Mouse (Mus musculus): ENCODE data around the gene Tekt4. TPM values are rescaled to one million over a fixed set of nuclear protein-coding genes. Genes with fewer than 3 reads are reported as not detected.

Gene Tekt4
- total RNA-seq, 1 experiment: not detected

DNA sequence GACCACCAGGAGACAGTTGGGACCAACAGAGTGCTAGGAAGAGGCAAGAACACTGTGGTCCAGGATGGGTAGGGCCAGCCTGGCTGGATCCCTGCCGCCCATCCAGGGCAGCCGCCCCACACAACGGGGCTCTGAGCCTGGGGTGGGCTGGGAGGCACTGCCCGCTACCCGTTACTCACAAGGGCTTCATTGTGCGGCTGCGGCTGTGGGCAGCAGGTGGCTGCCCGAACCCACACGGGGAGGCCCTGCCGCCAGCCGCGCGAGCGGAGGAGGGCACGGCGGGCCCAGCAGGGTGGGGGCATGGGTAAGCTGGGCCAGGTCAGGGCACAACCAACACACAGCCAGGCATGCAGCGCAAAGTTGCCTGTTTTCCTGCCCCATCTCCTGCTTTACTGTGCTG, 63.7 kb downstream of the Tekt4 start:
- no peaks in the 10 kb centered on the region for H3K9me3 ChIP-seq (ENCODE audit: control insufficient read depth, insufficient read depth, low read depth, low read length)
- DNase-seq (ENCODE audit: low read depth, low spot score): no peak
- in situ Hi-C loops (cut with MboI; ENCODE audit: low sequenced_read_pairs in 2 of 2, unreplicated experiment in 2 of 2): no loop called here
- H3K36me3 ChIP-seq (ENCODE audit: control insufficient read depth, insufficient read depth, low read length, poor library complexity, severe bottlenecking): no peaks in the 10 kb centered on the region
- no peak overlapping the region for H3K27ac ChIP-seq (ENCODE audit: insufficient read depth, low read depth, low read length, poor library complexity, severe bottlenecking)
- TF ChIP-seq CHD2 (IDR thresholded peaks at IDR 0.05; ENCODE audit: low read depth, low read length) (no peak), ZNF384 (IDR thresholded peaks at IDR 0.05; ENCODE audit: low read depth, low read length) (no peak), HCFC1 (IDR thresholded peaks at IDR 0.05; ENCODE audit: borderline replicate concordance, insufficient read depth, low read length) (no peak), MAFK (IDR thresholded peaks at IDR 0.05; ENCODE audit: insufficient read depth, low read depth, low read length) (no peak), ZC3H11A (IDR thresholded peaks at IDR 0.05; ENCODE audit: borderline replicate concordance, low read depth, low read length) (no peak)
- peak overlapping the region; percentile 18 to 41; a peak in 2 of 4 replicates for H3K4me3 ChIP-seq (ENCODE audit: insufficient read depth in 1 of 2, low read depth in 1 of 2, low read length in 2 of 2, poor library complexity in 1 of 2, severe bottlenecking in 1 of 2)
- H3K4me1 ChIP-seq (ENCODE audit: control insufficient read depth in 2 of 2, insufficient read depth in 2 of 2, low read length in 2 of 2, poor library complexity in 1 of 2): peaks cover 0 to 2% of the 10 kb centered on the region in 2 experiments; a peak in 1 of 4 replicates
- peak overlapping the region; percentile 7; the same call in 1 of the 2 replicates for H3K9ac ChIP-seq (ENCODE audit: insufficient read depth, low read depth, low read length, poor library complexity, severe bottlenecking)

DNA sequence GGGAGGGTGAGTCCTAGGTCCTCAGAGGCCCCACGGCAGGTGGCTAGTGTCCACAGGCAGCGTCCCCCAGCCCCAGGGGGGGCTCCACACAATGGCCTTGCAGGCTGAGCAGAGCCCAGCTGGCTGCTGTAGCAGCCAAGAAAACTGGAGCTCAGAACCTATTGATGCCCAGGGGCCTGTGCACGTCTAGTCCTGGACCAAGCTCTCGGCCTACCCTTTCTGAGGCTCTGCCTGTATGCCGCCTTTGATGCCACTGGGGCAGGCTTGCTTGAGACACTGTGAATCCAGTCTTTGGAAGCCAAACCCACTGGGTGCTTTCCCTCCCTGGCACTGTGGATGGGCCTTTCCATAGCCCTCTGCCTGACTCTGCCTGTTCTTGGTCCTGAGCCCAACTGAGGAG, 65.1 kb downstream of the Tekt4 start:
- H3K27ac ChIP-seq (ENCODE audit: insufficient read depth, low read depth, low read length, poor library complexity, severe bottlenecking): no peak overlapping the region
- TF ChIP-seq CHD2 (IDR thresholded peaks at IDR 0.05; ENCODE audit: low read depth, low read length): no peak
- TF ChIP-seq ZNF384 (IDR thresholded peaks at IDR 0.05; ENCODE audit: low read depth, low read length): no peak

DNA sequence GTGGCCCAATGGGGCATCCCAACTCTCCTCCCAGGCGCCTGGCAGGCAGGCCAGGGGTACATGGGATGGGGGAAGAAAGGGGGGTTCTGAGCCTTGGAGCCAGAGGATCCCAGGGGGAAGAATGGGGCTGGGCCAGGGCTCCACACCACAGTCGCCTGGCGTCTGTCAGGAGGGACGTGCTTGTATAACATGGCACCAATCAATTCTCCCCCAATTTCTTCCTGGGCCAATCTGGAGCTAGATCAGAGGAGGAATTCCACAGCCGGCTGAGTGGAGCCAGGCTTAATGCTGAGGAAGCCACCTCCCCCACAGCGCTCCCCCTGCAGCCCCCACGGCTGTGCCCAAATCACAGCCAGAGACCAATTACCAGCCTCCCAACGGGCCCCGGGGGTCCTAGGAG, 66.1 kb downstream of the Tekt4 start:
- Histone ChIP-seq H3K4me1 (ENCODE audit: control insufficient read depth in 2 of 2, insufficient read depth in 2 of 2, low read length in 2 of 2, poor library complexity in 1 of 2) (no peaks in the 10 kb centered on the region), H3K27ac (ENCODE audit: insufficient read depth, low read depth, low read length, poor library complexity, severe bottlenecking) (no peak overlapping the region), H3K9ac (ENCODE audit: insufficient read depth, low read depth, low read length, poor library complexity, severe bottlenecking) (no peak overlapping the region), H3K4me3 (ENCODE audit: insufficient read depth in 1 of 2, low read depth in 1 of 2, low read length in 2 of 2, poor library complexity in 1 of 2, severe bottlenecking in 1 of 2) (no peak overlapping the region), H3K36me3 (ENCODE audit: control insufficient read depth, insufficient read depth, low read length, poor library complexity, severe bottlenecking) (no peaks in the 10 kb centered on the region), H3K9me3 (ENCODE audit: control insufficient read depth, insufficient read depth, low read depth, low read length) (no peaks in the 10 kb centered on the region)
- TF ChIP-seq ZC3H11A (IDR thresholded peaks at IDR 0.05; ENCODE audit: borderline replicate concordance, low read depth, low read length) (no peak), CHD2 (IDR thresholded peaks at IDR 0.05; ENCODE audit: low read depth, low read length) (no peak), ZNF384 (IDR thresholded peaks at IDR 0.05; ENCODE audit: low read depth, low read length) (no peak), MAFK (IDR thresholded peaks at IDR 0.05; ENCODE audit: insufficient read depth, low read depth, low read length) (no peak), HCFC1 (IDR thresholded peaks at IDR 0.05; ENCODE audit: borderline replicate concordance, insufficient read depth, low read length) (no peak)
- in situ Hi-C loops (cut with MboI; ENCODE audit: low sequenced_read_pairs in 2 of 2, unreplicated experiment in 2 of 2): no loop called here
- DNase-seq (ENCODE audit: low read depth, low spot score): no peak

More for the DNA sequence above, 65.1 kb downstream of the Tekt4 start:
- Histone ChIP-seq H3K9ac (ENCODE audit: insufficient read depth, low read depth, low read length, poor library complexity, severe bottlenecking) (no peak overlapping the region), H3K9me3 (ENCODE audit: control insufficient read depth, insufficient read depth, low read depth, low read length) (no peaks in the 10 kb centered on the region), H3K36me3 (ENCODE audit: control insufficient read depth, insufficient read depth, low read length, poor library complexity, severe bottlenecking) (no peaks in the 10 kb centered on the region), H3K4me1 (ENCODE audit: control insufficient read depth in 2 of 2, insufficient read depth in 2 of 2, low read length in 2 of 2, poor library complexity in 1 of 2) (no peaks in the 10 kb centered on the region), H3K4me3 (ENCODE audit: insufficient read depth in 1 of 2, low read depth in 1 of 2, low read length in 2 of 2, poor library complexity in 1 of 2, severe bottlenecking in 1 of 2) (no peak overlapping the region)
- no peak for DNase-seq (ENCODE audit: low read depth, low spot score)
- in situ Hi-C loops (cut with MboI; ENCODE audit: low sequenced_read_pairs in 2 of 2, unreplicated experiment in 2 of 2): no loop called here

DNA sequence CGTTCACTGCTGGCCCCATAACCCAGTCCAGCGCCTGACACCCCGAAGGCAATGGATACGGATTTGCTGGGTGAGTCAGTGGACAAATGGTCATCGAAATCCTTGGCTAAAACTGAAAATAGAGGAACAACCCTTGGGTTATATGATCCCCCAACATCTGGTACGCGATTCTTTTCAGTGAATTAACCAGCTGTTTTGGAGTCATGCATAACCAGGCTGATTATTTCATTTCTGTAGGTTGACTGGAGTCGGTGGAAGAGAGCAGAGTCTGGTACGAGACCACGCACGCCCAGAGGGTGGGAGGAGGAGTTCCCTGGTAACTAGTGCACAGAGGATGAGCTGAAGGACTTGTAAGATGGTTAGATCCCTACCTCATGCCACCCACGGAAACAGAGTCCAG, 67.7 kb downstream of the Tekt4 start:
- Histone ChIP-seq H3K36me3 (ENCODE audit: control insufficient read depth, insufficient read depth, low read length, poor library complexity, severe bottlenecking) (no peaks in the 10 kb centered on the region), H3K9me3 (ENCODE audit: control insufficient read depth, insufficient read depth, low read depth, low read length) (no peaks in the 10 kb centered on the region), H3K27ac (ENCODE audit: insufficient read depth, low read depth, low read length, poor library complexity, severe bottlenecking) (no peak overlapping the region), H3K9ac (ENCODE audit: insufficient read depth, low read depth, low read length, poor library complexity, severe bottlenecking) (no peak overlapping the region), H3K4me1 (ENCODE audit: control insufficient read depth in 2 of 2, insufficient read depth in 2 of 2, low read length in 2 of 2, poor library complexity in 1 of 2) (no peaks in the 10 kb centered on the region), H3K4me3 (ENCODE audit: insufficient read depth in 1 of 2, low read depth in 1 of 2, low read length in 2 of 2, poor library complexity in 1 of 2, severe bottlenecking in 1 of 2) (no peak overlapping the region)
- TF ChIP-seq CHD2 (IDR thresholded peaks at IDR 0.05; ENCODE audit: low read depth, low read length): no peak
- in situ Hi-C loops (cut with MboI; ENCODE audit: low sequenced_read_pairs in 2 of 2, unreplicated experiment in 2 of 2): no loop called here
- DNase-seq (ENCODE audit: low read depth, low spot score): no peak

Other genes with a start within 250 kb of the Tekt4 start
- gene Gnptg, start 214.5 kb upstream of the Tekt4 start, total RNA-seq (2012; rRNA removed): 17.3 and 28.5 TPM in 2 replicates
- gene Tsr3, start 214.4 kb upstream of the Tekt4 start, total RNA-seq (2012; rRNA removed): 32.3 and 34.9 TPM in 2 replicates
- 1.4 and 1.9 TPM in 2 replicates for gene Baiap3, start 198.3 kb upstream of the Tekt4 start, total RNA-seq (2012; rRNA removed)
- gene Ube2i, start 180.0 kb upstream of the Tekt4 start, total RNA-seq (2012; rRNA removed): 427 and 443 TPM in 2 replicates
- gene Prss34, start 156.2 kb upstream of the Tekt4 start, total RNA-seq (2012; rRNA removed): not detected in 2 replicates
- gene Prss28, start 146.0 kb upstream of the Tekt4 start, total RNA-seq (2012; rRNA removed): not detected in 2 replicates
- not detected in 2 replicates for gene Prss29, start 136.0 kb upstream of the Tekt4 start, total RNA-seq (2012; rRNA removed)
- not detected in 2 replicates for gene Tpsab1, start 109.1 kb upstream of the Tekt4 start, total RNA-seq (2012; rRNA removed)
- gene Tpsb2, start 88.3 kb upstream of the Tekt4 start, total RNA-seq (2012; rRNA removed): not detected in 2 replicates
- gene Tpsg1, start 85.3 kb upstream of the Tekt4 start, total RNA-seq (2012; rRNA removed): not detected in 2 replicates
- 2.1 and 5.3 TPM in 2 replicates for gene Cacna1h, start 20.8 kb upstream of the Tekt4 start, total RNA-seq (2012; rRNA removed)
- gene Sstr5, start 42.7 kb downstream of the Tekt4 start, total RNA-seq (2012; rRNA removed): 0.95 and 1.3 TPM in 2 replicates
- 0.40 and 0.42 TPM in 2 replicates for gene Sox8, start 116.1 kb downstream of the Tekt4 start, total RNA-seq (2012; rRNA removed)
- 16.6 and 33.6 TPM in 2 replicates for gene Lmf1, start 124.5 kb downstream of the Tekt4 start, total RNA-seq (2012; rRNA removed)